Mouse (Mus musculus): ENCODE measurements around the gene Mapk11.

DNA sequence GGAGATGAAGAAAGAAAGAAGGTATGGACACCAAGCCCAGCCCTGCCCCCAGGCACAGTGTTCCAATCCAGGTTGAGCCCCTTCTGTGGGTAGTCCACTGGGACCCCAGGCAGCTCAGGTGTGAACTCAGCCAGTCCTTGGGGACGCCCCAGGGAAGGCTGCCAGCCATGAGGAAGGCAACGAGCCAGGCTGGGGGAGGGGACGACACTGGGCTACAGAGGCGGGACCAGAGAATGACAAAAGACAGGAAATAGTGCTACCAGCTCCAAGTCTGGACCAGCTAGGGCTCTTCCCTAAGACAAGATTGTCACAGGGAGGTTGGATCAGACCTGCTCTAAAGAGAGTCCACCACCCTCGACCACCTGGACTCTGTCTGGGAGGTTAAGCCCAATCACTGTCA, 27.7 kb upstream of the Mapk11 start:
- TF ChIP-seq GATA1 (IDR thresholded peaks at IDR 0.05; ENCODE audit: borderline replicate concordance, low read length) = no peak
- no peak for TF ChIP-seq FLI1 (IDR thresholded peaks at IDR 0.05; ENCODE audit: low read length)

Data from megakaryocyte, embryonic 14.5 days (primary cell).